Mouse (Mus musculus): ENCODE measurements around the gene Myh9.
A peak's percentile ranks its signal among the peaks of the same experiment; 100 is the strongest.

Gene Myh9

DNA sequence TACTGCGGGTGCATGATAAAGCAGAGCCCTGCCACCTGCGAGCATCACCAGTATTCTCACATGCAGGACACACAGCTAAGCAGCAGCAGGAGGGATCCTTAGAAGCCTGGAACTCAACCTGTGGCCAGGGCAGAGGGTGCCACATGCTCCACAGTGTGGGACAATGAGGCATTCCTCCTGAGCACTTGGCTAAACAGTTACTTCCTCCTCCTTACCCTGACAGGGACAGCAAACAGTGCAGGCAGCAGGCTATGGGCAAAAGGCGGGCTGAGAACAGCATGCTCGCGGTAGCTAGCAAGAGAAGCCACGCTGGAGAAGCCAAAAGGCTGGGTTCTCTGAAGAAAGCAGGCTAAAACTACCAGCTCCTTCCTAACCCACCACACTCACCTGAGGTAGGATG, 14.2 kb downstream of the Myh9 start:
- DNase-seq: no peak

DNA sequence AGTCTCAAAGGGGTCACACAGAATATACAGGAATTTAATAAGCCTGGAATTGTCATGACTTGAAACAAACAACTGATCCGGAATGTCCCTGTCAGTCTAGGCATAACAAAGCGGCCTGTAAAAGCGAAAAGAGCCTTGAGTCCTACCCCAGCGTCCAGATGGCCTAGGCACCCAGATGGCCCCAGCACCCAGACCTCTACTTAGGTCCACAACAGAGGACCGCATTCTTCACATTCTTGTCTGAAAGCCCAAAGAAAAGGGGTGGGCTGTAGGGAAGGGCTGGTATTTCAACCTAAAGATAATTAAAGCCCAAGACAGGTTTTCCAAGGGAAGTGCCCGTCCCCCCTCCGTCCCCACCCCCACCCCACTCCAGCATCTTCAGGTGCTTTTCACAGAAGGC, 14.6 kb downstream of the Myh9 start:
- no peak for DNase-seq

DNA sequence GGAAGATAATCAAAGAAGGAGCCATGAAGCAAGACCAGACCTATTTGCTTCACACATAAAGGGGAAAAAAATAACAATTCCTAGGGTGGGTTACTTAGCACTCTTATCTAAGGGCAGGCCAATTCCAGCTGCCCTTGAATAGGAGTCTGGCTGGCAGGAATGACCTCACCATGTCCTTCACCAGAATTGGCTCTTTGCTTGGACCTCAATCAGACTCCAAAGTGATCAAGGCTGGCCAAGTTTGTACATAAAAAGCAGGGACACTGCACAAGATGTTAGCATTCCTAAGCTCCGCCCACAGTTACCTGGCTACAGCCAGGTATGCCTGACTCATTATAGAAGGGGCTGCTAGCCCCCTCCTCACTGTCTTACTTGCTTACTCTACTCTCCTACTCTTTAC, 16.6 kb downstream of the Myh9 start:
- no peak for DNase-seq

DNA sequence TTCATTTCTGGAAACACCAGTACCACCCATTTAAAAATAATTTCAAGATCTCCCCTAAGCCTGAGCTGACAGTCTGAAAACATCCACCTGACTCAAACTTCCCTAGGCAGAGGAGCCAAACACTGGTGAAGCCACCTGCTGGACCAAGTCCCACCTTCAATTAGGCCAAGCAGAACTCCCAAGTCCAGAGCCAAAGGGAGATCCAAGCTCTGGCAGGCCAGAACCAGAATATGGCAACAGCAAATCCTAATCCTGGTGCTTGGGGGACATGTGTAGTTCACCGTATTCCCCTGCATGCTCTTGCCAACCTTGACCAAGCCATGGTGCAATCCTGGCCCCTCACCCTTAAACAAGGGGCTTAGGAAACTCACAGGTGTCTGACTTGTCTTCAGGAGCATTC, 17.7 kb downstream of the Myh9 start:
- DNase-seq: no peak

DNA sequence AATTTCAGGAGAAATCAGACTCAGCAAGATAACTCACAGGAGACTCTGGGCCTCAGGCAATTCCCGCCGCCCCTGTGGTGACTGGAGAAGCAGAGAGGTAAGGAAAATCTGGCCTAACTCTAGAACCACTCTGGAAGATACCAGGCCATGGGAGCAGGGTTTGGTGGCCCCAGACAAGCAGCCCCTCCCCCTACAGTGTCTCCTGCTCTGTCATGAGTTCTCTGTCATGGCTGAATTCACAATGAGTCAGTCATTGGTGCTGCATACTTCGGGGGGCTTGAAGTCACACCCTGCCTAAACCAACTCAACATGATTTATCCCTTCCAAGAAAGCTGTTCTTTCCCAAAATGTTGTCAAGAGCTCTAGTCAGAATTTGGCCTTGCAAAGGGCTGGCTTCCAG, 18.3 kb downstream of the Myh9 start:
- peak in 1 of 2 experiments; percentile 36 for DNase-seq

DNA sequence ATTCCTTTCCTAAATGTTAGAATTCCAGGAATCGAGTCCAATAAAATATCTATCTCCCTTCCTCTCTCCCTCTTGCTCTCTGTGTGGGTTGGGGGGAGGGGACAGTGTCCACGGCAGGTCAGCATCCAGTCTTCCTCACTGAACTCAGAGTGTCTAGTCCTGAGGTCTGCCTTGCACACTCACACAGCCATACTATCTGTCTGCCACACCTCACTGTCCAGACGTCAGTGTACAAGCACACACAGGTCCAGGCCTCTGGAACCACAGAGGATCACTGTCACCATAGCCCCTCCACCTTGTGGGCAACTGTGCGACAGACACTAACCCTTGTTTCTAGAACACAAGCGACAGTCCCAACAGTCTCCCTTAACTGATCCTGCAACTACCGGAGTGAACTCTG, 18.8 kb downstream of the Myh9 start:
- no peak for DNase-seq

DNA sequence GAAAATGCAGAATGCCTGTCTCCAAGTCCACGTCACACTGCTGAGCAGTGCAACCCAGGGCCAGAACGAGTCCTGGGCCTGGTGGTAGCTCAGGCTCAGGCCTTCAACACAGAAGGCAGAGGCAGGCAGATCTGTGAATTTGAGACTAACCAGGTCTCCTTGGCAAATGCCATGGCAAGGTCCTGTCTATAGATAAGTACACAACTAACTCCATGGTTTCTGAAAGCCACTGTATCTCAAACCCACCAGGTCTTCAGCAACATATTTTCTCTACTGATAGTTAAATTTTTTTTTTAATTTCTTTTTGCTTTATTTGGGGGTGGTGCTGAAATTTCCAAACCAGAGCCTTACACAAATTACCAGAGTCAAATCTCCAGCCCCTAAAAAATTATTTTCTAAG, 19.3 kb downstream of the Myh9 start:
- DNase-seq: no peak

DNA sequence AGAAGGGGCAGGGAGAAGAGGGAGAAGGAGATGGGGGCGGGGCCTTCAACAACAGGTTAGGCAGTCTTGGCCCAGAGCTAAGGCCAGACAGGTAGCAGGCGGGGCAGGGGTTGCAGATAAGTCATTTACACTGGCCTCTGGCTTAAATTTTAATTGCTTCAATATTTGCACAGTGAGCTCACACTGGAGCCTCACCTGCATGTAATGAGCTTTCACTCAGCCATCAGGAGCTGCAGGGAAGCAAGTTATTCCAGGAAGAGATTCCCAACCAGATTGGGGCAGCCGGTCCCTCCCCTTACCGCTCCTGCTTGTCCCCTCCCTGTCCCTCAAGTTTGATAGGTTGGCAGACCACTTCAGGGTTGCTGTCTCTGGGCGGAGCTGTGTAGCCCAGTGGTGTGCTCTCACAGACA, 19.9 kb downstream of the Myh9 start:
- no peak for DNase-seq

DNA sequence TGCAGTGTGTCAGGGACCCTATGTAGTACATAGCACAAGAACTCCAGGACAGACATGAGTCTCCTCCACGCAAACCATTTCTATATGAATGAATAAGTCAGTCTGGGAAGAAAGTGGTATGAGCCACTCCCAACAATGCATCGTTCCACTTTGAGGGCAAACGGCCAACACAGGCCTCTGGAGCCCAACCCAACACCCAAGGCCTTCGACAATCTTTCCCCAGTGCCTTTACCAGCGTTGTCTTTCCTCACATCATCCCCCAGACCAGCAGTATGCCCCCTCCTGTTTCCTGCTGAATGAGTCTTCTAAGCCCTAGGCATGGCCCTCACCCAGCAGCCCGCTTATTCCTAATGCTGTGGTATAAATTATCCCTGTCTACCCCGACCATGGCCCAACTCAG, 20.6 kb downstream of the Myh9 start:
- DNase-seq: no peak

DNA sequence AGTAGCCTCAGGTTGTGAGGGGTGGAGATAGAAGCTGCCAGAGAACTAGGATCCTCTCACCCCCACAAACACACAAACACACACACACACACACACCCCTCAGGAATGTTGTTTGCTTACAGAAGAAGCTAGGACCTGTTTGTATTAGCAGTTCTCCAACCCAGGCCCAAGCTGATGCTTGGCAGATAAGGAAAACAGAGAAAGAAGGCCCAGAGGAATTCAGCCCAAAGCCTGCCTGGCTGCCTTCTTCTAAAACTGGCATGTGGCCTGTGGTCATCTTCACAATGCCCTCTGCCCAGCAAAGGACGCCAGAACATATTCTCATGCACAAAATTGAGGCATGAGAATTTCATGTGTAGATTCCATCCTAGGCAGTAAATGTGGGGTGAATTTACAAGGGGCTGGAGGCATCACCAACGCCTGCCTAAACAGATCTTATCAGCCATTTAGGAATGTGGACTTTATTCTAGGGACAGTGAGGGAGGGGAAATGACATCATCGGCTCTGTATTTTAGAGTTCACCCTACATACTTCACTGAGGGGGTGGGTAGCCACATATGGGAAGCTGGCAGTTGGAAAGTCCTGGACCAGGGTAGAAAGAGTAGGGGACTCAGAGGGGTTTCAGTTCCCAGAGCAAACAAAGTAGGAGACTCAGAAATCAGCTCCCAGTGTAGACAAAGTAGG, 21.4 kb downstream of the Myh9 start:
- no peak for DNase-seq

DNA sequence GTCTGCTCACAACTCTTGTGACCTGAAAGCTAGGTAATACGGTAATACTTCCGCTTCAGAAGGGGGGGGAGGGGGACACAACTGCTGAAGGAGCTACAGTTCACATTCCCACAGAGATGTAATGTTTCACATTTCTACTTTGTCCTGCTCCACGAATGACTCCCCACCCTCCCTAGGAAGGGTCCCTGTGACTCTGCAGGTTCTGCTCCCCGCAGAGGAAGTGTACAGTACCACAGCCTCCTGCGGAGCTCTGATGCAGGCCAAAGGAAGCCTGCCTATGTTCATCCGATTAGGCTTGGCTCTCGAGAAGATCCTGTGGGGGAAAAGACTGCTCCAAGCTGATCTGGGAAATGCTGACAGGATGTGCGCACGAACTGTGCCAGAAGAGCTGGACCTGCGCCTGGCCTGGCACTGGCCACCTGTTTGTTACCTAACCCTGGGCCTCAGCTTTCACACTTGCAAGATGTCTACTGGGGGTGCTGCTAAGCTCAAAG, 22.0 kb downstream of the Myh9 start:
- no peak for DNase-seq

DNA sequence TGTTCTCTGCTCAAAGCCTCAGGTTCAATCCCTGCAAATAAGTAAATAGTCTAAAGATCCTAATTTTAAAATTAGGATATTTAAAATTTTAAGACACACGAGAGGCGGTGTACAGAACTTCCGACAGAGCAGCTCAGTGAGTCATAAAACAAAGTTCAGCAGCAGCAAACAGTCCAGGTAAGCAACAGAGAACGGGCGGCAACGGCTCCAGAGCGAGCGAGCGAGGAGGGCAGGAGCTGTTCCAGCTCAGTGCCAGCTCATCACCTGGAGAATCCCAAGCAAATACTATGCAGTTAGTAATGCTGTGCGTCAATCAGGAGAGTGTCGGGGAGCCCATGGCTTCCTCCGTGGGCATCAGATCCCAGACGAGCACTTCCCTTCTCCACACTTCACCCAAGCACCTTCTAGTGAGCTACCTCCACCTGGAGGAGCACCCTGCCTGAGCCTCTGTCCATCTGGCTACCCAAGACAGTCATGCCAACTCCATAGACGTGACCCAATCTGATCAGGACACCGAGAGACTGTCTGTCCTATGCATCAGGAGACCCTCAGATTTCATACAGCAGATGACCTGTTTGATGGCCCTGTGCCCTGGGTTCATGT, 23.3 kb downstream of the Myh9 start:
- no peak for DNase-seq

DNA sequence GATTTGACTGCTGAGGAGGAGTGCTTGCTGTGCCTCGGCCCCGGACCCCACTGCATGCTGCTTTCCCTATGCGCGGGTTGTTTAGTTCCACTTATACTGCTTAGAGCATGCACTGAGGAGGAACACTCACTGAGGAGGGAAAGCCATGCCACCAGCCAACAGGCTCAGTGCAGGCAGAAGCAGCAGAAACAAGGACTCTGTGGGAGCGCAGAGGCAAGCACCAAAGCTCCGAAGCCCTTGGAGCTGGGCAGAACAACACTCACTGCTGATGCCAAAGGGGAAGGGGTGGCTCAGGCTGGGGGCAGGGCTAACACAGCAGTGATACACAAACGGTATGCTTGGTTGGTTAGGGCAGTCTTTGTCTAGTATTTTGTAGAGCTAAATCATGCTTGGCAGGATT, 24.6 kb downstream of the Myh9 start:
- no peak for DNase-seq

DNA sequence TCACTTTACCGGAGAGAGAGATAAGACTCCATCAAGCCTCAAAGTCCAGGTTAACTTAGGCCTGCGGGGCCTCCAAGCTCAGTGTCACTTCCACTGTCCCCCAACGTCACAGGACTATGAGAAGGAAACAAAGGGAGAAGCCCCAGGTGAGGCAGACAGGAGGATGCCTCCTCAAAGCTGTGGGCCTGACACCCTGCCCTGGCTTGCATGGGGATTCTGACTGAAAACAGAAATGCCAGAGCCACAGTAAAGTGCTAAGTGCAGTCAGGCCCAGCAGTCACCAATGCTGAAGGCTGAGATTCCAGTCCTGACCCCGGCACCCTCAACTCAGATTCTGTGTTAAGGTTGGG, 25.4 kb downstream of the Myh9 start:
- no peak for DNase-seq

DNA sequence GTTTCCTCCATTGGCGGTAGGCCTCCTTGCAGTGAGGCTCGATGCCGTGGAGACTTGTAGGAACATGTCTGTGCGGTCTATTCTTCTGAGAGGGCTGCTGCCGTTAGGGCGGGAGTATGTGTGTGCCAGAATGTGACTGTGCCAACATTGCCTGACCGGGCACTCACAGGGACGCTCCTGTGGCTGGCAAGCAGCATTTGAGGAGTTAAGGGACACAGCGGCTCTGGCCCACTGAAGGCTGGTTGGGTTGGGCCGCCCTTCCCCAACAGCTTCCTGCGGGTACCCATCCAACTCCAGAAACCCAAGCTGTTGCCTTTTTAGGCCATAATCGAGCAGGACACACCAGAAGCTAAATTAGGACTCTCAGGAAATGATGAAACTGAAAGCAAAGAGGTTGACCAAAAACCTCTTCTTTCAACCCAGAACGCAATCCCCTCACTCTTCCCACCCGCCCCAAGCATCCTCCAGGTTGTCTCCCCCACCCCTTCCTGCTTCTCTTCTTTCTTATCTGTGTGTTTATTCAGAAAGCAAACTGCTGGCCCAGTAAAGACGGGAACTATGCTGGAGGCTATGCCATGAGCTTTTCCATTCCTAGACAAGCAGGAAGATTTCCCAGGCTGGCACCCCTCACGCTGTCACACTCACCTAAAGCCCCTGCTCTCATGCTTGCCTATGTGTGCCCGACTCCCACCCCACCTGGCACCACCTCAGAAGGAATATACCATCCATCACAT, 25.9 kb downstream of the Myh9 start:
- DNase-seq: no peak

DNA sequence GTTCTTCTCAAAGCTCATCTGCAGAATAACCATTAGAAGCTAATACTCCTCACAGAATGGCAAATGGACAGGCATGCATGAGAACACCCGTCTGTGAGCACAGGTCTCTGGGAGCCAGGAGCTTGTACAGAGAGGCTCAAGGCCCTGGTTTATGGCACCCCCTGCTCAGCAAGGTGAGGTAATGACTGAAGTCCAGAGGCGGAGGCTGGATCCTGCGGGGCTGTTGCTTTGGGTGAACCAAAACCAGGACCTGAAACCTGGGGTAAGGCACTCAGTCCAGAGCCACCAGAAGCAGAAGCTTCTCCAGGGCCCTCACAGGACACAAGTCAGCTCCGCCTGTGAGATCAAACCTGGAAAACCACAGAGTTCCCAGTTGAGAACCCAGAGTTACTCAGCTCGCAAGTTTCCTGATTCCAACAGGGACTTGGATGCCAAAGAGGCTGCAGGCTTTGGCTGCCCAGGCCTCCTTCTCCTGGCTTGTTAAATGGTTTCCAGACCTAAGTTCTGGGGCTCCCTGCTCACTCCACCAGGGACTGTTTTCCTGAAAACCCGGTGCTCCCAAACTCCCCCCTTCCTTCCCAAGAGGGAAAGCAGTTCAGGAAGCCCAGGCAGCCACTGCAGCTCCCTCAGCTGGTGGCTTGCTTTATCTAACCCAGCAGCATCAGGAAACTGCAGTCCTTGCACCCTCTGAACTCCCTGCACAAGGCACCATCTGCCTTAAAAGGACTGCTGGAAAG, 28.2 kb downstream of the Myh9 start:
- DNase-seq: no peak

DNA sequence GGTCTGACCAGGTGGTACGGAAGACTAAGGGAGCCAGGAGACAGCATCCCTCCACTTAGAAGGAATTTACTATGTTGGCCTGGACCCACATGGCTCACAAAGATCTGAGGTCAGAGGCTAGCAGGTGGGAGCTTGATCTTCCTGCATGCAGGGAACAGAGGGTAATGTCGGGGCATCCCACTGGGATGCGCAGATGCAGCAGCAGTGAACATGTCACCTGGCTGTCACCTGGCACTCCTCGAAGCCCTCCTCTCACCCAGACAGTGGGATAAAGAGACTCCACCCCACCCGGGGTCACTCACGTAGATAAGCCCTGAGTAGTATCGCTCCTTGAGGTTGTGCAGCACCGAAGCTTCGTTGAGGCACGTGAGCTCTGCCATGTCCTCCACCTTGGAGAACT, 29.4 kb downstream of the Myh9 start:
- DNase-seq: no peak

DNA sequence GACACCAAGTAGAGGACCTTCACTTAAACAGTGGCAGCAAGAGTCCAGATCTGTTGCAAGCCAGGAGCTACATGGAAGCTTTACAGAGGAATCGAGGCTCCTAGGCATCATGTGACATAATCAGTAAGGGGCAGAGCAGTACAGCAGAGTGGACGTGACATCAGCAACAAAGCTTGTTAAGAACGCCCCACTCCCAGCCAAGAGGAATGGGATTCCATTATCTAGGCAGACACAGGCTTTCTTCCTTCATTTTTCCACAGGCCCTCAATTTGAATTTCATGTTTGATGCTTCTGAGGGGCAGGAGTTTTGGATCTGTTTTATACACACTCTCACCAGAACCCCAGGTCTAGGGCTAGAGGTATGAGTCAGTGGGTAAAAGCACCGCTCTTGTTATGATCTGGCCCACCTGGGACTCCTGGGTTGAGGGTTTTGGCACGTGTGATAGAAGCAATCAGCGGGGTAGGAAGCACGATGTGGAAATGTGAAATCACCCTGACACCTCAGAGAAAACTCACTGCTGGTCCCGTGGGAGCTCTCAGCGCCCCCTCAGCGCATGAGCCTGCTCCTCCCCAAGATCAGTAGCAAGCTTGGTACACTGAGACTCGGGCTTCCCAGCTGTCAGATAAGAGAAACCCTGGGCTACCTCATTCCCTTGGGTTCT, 30.7 kb downstream of the Myh9 start:
- no peak for DNase-seq

DNA sequence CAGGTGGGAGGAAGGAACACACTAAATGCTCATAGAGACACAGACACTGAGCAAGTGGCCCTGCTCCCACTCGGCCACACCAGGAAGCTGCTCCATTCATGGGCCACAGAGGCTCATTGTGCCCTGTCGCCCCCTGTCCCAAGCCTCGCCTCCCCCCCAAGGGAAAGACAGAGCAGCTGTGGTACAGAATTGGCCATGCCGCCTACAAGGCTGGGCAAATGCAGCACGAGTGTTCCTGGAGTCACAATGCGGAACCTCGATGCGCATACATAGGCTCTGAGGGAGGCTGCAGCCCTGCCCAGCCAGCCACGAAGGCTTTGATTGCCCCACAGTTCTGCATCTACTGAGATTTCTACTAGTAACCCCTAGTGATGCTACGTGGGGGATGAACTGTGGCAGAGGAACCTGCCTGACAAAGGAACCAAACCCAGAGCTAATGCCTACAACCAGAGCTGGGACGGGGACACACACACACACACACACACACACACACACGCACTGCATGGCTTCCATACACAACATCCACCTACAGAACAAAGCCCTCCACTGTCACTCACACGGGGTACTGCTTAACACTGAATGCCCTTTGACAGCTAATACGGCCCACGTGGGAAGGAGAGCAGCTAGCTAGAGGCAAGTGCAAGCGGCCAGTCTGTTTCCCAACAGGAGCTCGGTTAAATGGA, 31.4 kb downstream of the Myh9 start:
- no peak for DNase-seq

DNA sequence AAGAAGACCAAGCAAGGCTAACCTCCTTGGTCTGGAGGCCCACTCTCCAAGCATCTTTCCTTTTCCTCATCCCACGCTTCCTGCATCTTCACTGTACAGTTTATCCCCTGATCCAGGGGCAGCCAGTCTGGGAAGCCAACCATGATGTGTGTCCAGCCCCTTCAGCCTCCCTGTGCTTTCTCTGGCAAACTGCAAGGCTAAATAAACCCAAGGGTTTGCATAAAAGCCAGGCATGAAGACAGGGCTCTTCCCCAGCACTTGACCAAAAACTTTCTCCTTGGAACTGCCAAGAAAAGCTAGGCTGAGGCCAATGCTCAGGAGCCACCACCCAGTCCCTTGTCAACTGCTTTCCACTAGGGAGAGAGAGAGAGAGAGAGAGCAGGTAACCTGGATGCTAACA, 32.5 kb downstream of the Myh9 start:
- DNase-seq: no peak

DNA sequence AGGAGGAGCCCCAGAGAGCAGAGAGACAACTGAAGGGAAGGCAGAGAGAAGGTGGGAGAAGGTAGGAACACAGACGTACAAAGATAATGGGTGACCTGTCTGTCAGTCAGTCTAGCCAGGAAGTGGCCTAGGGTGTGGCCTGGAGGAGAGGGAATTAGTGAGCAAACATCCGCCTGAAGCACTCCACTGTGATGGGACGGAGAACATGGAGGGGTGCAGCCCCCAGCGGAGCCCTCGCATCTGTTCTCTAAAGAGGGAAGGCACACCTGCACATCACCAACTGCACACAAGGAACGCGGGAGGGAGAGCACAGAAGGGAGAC, 34.8 kb downstream of the Myh9 start:
- DNase-seq: no peak

DNA sequence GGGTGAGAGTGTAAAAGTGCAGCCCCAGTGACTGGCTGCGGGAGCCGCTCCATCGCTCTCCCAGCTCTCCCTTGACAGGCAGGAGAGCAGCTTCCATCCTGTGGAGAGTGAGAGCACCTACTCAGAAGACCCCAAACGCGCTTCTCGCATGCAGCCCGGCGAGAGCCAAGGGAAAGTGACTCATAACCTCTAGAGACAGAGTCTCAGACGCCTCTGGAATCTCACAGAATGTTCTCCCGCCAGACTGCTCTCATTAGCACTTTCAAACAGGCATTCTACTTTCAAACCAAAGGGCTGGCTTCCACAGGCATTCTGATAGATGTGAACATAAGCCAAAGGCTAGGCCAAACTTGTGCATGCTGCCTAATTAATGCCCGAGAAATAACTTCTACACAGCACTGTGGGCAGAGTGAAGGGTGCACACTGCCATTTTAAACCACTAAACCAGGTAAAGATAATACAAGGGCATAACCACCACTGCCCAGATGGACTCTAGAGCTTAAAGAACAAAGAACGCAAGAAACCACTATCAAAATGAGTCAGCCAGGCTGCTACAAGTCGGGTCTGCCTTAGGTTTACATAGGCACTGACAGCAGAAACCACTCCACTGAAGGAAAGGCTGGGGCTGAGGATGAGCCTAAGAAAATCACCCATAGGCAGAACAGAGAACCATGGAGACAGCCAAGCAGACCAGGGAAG, 35.3 kb downstream of the Myh9 start:
- DNase-seq: no peak
